In the genomic region with DNA sequence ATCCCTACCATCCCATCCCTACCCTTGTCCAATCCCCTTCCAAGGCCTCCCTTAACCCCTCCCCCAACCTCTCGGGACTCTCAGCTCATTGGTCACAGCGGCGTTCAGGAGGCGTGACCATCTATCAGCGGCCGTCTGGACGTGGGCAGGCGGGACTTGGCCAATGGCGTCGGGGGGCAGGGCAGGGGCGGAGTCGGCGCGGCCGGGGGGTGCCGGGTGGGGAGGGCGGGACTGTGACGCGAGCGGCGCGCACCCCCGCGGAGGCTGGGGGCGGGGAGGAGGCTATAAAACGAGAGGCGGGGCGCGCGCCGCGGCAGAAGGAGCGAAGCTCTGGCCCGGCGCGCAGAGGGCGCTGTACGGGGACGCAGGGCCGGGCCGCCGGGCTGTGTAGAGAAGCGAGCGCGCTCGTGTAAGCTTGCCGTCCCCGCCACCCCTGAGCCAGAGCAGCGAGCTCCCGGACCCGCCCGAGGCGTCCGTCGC, we compare ENCODE assay signal across 8 mouse cellular contexts. TPM values are rescaled to one million over a fixed set of nuclear protein-coding genes. Genes with fewer than 3 reads are reported as not detected.
DNase-seq lines count a peak whose midpoint lies in the region; ATAC-seq and TF ChIP-seq lines count a peak whose summit lies in the region.

A gene (plus strand): TSS at position 331 of the 480 bp plus-strand sequence.

- peak within 1 kb of the TSS; percentile 97 for H3K27ac ChIP-seq in hindbrain, embryonic 14.5 days

- CTCF ChIA-PET in Patski (lab: Charles Lee): interaction anchor here (1.0 to 3.9 kb wide), 5 partner anchors 15 to 78 kb away, joined by 3 to 19 read pairs (median 6); no protein-coding TSS in a partner anchor

- no peaks in the 10 kb centered on the region for H3K9me3 ChIP-seq in hindbrain, embryonic 14.5 days (ENCODE audit: control insufficient read depth, low read length)

- 1% methylated on average over 34 of the region's 55 CpGs for WGBS in hindbrain, embryonic 14.5 days

- H3K4me2 ChIP-seq in hindbrain, embryonic 14.5 days (replicated peaks): peak within 1 kb of the TSS; percentile 75

- peak within 1 kb of the TSS; percentile 98 for H3K9ac ChIP-seq in hindbrain, embryonic 14.5 days

- POLR2A ChIA-PET in Patski (lab: Charles Lee): interaction anchor here (0.8 to 5.8 kb wide), 9 partner anchors 9 to 117 kb away, joined by 3 to 37 read pairs (median 5); a partner anchor contains a TSS

- no peaks in the 10 kb centered on the region for H3K27me3 ChIP-seq in Patski
- H3K27me3 ChIP-seq in hindbrain, embryonic 14.5 days (ENCODE audit: control insufficient read depth, insufficient read depth, low read length): no peaks in the 10 kb centered on the region

- H3K4me3 ChIP-seq in hindbrain, embryonic 14.5 days (replicated peaks; ENCODE audit: low read length): peak within 1 kb of the TSS; percentile 99

- H3K4me1 ChIP-seq in hindbrain, embryonic 14.5 days (replicated peaks; ENCODE audit: control insufficient read depth, insufficient read depth, low read length): peaks cover 21% of the 10 kb centered on the region

- in situ Hi-C loops in Patski (cut with MboI; ENCODE audit: low pct_unique_long_range_greater_than_20kb): no loop called here

- H3K36me3 ChIP-seq in hindbrain, embryonic 14.5 days (replicated peaks; ENCODE audit: control insufficient read depth, insufficient read depth): peaks cover 20% of the 10 kb centered on the region

- peak; percentile 61 for TF ChIP-seq CTCF in Patski (IDR thresholded peaks at IDR 0.05)

- peak; percentile 94 for ATAC-seq in Patski
- ATAC-seq in hindbrain, embryonic 14.5 days (ENCODE audit: low FRiP score): peak; percentile 98

- DNase-seq in Patski (ENCODE audit: low read depth, low spot score): peak; percentile 94
- DNase-seq in cerebellum, postnatal 14 days: peak; percentile 99
- DNase-seq in frontal cortex, postnatal 25 days (ENCODE audit: low spot score in 2 of 2): peak; percentile 78 to 95
- DNase-seq in hindbrain, embryonic 14.5 days (ENCODE audit: low spot score): peak; percentile 97
- DNase-seq in layer of hippocampus, postnatal 36 days: peak; percentile 98
- DNase-seq in lung, postnatal 36 days: peak; percentile 99
- DNase-seq in retina, postnatal 1 day: peak; percentile 100
- peak; percentile 84 to 98 for DNase-seq in urinary bladder, adult 18-20 months (ENCODE audit: low spot score in 2 of 2)

RNA-seq across cellular contexts. Expression of the gene that starts here (rescaled TPM):
- polyA plus RNA-seq in Patski (2021): 24.9 TPM
- polyA plus RNA-seq in hindbrain, embryonic 14.5 days (2014; fragmentation: Nextera tagmentation; extraction: Ambion mirVana): 34.3 and 34.6 TPM in 2 replicates
- 10 to 100 TPM; 37.5 to 37.7 TPM for total RNA-seq in layer of hippocampus, postnatal 36 days (2021)

Comparison
In these comparisons a context has a peak if more than half of its experiments do, and no peak if none do; other contexts are left out.
1. Peak in every context shown above with its lines: DNase-seq, ATAC-seq, H3K4me3 ChIP-seq and H3K27ac ChIP-seq.